Mouse (Mus musculus) hindbrain, embryonic 11.5 days (tissue): ENCODE data around the gene Bcl3. TPM values are rescaled to one million over a fixed set of nuclear protein-coding genes. Genes with fewer than 3 reads are reported as not detected.

Experiments
- ATAC-seq: fragments of 200-750 bp; cut with Nextera tagmentation; 2 replicates; pipeline ENCODE4 v1.8.0; 2017; ENCODE audit warnings: mild to moderate bottlenecking, moderate TSS enrichment, moderate library complexity; ENCODE audit not compliant: low FRiP score
- DNase-seq: peaks from one replicate; pipeline ENCODE4 v3.0.0-alpha.2; 2015; ENCODE audit warnings: low spot score
- H3K27ac ChIP-seq: fragments of 300-500 bp; sonication (generic); 2 replicates; pipeline ENCODE4 v1.5.1; 2014; ENCODE audit warnings: mild to moderate bottlenecking, low read depth, low read length
- H3K27me3 ChIP-seq: fragments of 300-500 bp; sonication (generic); 2 replicates; pipeline ENCODE4 v1.6.1; 2014; ENCODE audit warnings: mild to moderate bottlenecking, low read length, moderate library complexity, mixed read lengths; ENCODE audit not compliant: control insufficient read depth, insufficient read depth
- H3K36me3 ChIP-seq: fragments of 300-500 bp; sonication (generic); 2 replicates; pipeline ENCODE4 v1.6.1; 2014; ENCODE audit warnings: mild to moderate bottlenecking, low read length, moderate library complexity, mixed read lengths; ENCODE audit not compliant: control insufficient read depth, insufficient read depth
- H3K4me1 ChIP-seq: fragments of 300-500 bp; sonication (generic); replicated peaks from 2 replicates; pipeline ENCODE4 v1.6.1; 2014; ENCODE audit warnings: low read length, mixed read lengths; ENCODE audit not compliant: control insufficient read depth, insufficient read depth
- H3K4me2 ChIP-seq: fragments of 300-500 bp; sonication (generic); replicated peaks from 2 replicates; pipeline ENCODE4 v1.6.1; 2014; ENCODE audit warnings: mild to moderate bottlenecking, low read depth, low read length
- H3K4me3 ChIP-seq: fragments of 300-500 bp; sonication (generic); 2 replicates; pipeline ENCODE4 v1.5.1; 2014; ENCODE audit warnings: low read depth, low read length
- H3K9ac ChIP-seq: fragments of 300-500 bp; sonication (generic); 2 replicates; pipeline ENCODE4 v1.6.1; 2014; ENCODE audit warnings: low read depth, low read length
- H3K9me3 ChIP-seq: fragments of 300-500 bp; sonication (generic); 2 replicates; pipeline ENCODE4 v1.6.1; 2016; ENCODE audit warnings: low read length; ENCODE audit not compliant: control insufficient read depth
- WGBS: fragments of 180-500 bp; shearing (Covaris S2); extraction: QIAGEN DNeasy Blood & Tissue Kit; methylation state at CpG from one replicate; pipeline ENCODE4 v1.1.7; 2014; 5-methylcytosine and 5-hydroxymethylcytosine counted together
- polyA plus RNA-seq: library from polyadenylated mRNA; unstranded; fragments of >200 nt; fragmentation: Nextera tagmentation; extraction: Ambion mirVana; gene quantifications from 2 replicates; pipeline ENCODE4 v1.2.1, GENCODE M21; 2014

Gene Bcl3
- polyA plus RNA-seq, 1 experiment from 2014 or later, result 0.26 TPM

GRCm38 (mm10) chr7:19758623-19759022 is 63.9 kb downstream of the Bcl3 start:
- Histone ChIP-seq H3K4me1 (no peaks in the 10 kb centered on the region), H3K36me3 (no peaks in the 10 kb centered on the region), H3K4me2 (no peak overlapping the region), H3K9ac (no peak overlapping the region), H3K27ac (no peak overlapping the region), H3K27me3 (no peaks in the 10 kb centered on the region), H3K4me3 (no peak overlapping the region), H3K9me3 (no peaks in the 10 kb centered on the region)
- ATAC-seq, result no peak
- no peak for DNase-seq
- 92% methylated on average over 13 of the region's 13 CpGs for WGBS

Other genes starting within 250 kb of the Bcl3 start
- gene Zfp296, start 245.5 kb downstream of the Bcl3 start, polyA plus RNA-seq, result 0.22 and 0.38 TPM in 2 replicates
- 161 and 173 TPM in 2 replicates for gene Gemin7, start 245.2 kb downstream of the Bcl3 start, polyA plus RNA-seq
- gene Clasrp, start 218.3 kb downstream of the Bcl3 start, polyA plus RNA-seq, result 49.8 and 50.5 TPM in 2 replicates
- 3.7 and 3.9 TPM in 2 replicates for gene Relb, start 193.3 kb downstream of the Bcl3 start, polyA plus RNA-seq
- 86.2 and 94.4 TPM in 2 replicates for gene Clptm1, start 157.7 kb downstream of the Bcl3 start, polyA plus RNA-seq
- gene Apoc2, start 144.8 kb downstream of the Bcl3 start, polyA plus RNA-seq, result 0.33 TPM in 1 of 2 replicates, not detected in the other
- not detected in 2 replicates for gene Gm44805, start 141.3 kb downstream of the Bcl3 start, polyA plus RNA-seq
- gene Apoc4, start 141.3 kb downstream of the Bcl3 start, polyA plus RNA-seq, result not detected in 2 replicates
- gene Apoc1, start 130.1 kb downstream of the Bcl3 start, polyA plus RNA-seq, result 3.0 and 3.4 TPM in 2 replicates
- 192 and 221 TPM in 2 replicates for gene Apoe, start 123.6 kb downstream of the Bcl3 start, polyA plus RNA-seq
- gene Tomm40, start 107.3 kb downstream of the Bcl3 start, polyA plus RNA-seq, result 113 and 129 TPM in 2 replicates
- 52.5 and 60.3 TPM in 2 replicates for gene Nectin2, start 72.3 kb downstream of the Bcl3 start, polyA plus RNA-seq
- gene Bcam, start 51.8 kb downstream of the Bcl3 start, polyA plus RNA-seq, result 20.6 and 22.1 TPM in 2 replicates
- 0.59 and 0.63 TPM in 2 replicates for gene Cblc, start 26.0 kb downstream of the Bcl3 start, polyA plus RNA-seq
- gene Gm19345, start 29.2 kb upstream of the Bcl3 start, polyA plus RNA-seq, result 0.17 TPM in 1 of 2 replicates, not detected in the other
- gene Ceacam16, start 38.5 kb upstream of the Bcl3 start, polyA plus RNA-seq, result not detected in 2 replicates
- gene Ceacam19, start 65.2 kb upstream of the Bcl3 start, polyA plus RNA-seq, result not detected in 2 replicates
- gene Pvr, start 98.4 kb upstream of the Bcl3 start, polyA plus RNA-seq, result 2.8 and 3.1 TPM in 2 replicates
- gene Igsf23, start 128.0 kb upstream of the Bcl3 start, polyA plus RNA-seq, result 0.15 TPM in 1 of 2 replicates, not detected in the other
- not detected in 2 replicates for gene Ceacam20, start 142.6 kb upstream of the Bcl3 start, polyA plus RNA-seq
- not detected in 2 replicates for gene Nlrp9b, start 168.7 kb upstream of the Bcl3 start, polyA plus RNA-seq